Mouse (Mus musculus): Measurements from ENCODE around the gene Fubp1. TPM values are rescaled to one million over a fixed set of nuclear protein-coding genes. Genes with fewer than 3 reads are reported as not detected.

The Fubp1 gene
- polyA plus RNA-seq, 1 experiment from 2014 or later: 142 TPM

- 4% methylated on average over 25 of the region's 25 CpGs for WGBS
Observed at GRCm38 (mm10) chr3:152209177-152209966, 850 bp upstream of the Fubp1 start.

GRCm38 (mm10) chr3:152210728-152211391, 638 bp downstream of the Fubp1 start:
- Histone ChIP-seq H3K9me3 (replicated peaks) (no peaks in the 10 kb centered on the region), H3K27me3 (replicated peaks) (no peaks in the 10 kb centered on the region), H3K27ac (ENCODE audit: poor library complexity, severe bottlenecking) (peak overlapping the region; percentile 100), H3K36me3 (peaks cover 8% of the 10 kb centered on the region; the same call in 1 of the 2 replicates), H3K4me2 (peak overlapping the region; percentile 83), H3K9ac (peak overlapping the region; percentile 100), H3K4me3 (peak overlapping the region; percentile 97), H3K4me1 (replicated peaks) (peaks cover 20% of the 10 kb centered on the region)
- WGBS: under 1% methylated on average over 66 of the region's 68 CpGs
- peak; percentile 69 for ATAC-seq (ENCODE audit: insufficient number of reproducible peaks, low FRiP score)

More at GRCm38 (mm10) chr3:152209177-152209966, 850 bp upstream of the Fubp1 start:
- Histone ChIP-seq H3K9me3 (replicated peaks) (no peaks in the 10 kb centered on the region), H3K27ac (ENCODE audit: poor library complexity, severe bottlenecking) (peak overlapping the region; percentile 100), H3K9ac (peak overlapping the region; percentile 100), H3K4me3 (peak overlapping the region; percentile 97), H3K27me3 (replicated peaks) (no peaks in the 10 kb centered on the region), H3K4me1 (replicated peaks) (peaks cover 20% of the 10 kb centered on the region), H3K36me3 (peaks cover 3% of the 10 kb centered on the region; the same call in 1 of the 2 replicates), H3K4me2 (peak overlapping the region; percentile 76)
- ATAC-seq (ENCODE audit: insufficient number of reproducible peaks, low FRiP score): peak; percentile 22; the same call in 1 of the 2 replicates

GRCm38 (mm10) chr3:152211731-152212279, 1.6 kb downstream of the Fubp1 start:
- H3K4me1 ChIP-seq (replicated peaks): peaks cover 20% of the 10 kb centered on the region
- no peaks in the 10 kb centered on the region for H3K9me3 ChIP-seq (replicated peaks)
- H3K9ac ChIP-seq: peak overlapping the region; percentile 100
- ATAC-seq (ENCODE audit: insufficient number of reproducible peaks, low FRiP score): no peak
- 5% methylated on average over 7 of the region's 7 CpGs for WGBS
- H3K27ac ChIP-seq (ENCODE audit: poor library complexity, severe bottlenecking): peak overlapping the region; percentile 100
- H3K36me3 ChIP-seq: peaks cover 17% of the 10 kb centered on the region
- no peaks in the 10 kb centered on the region for H3K27me3 ChIP-seq (replicated peaks)
- peak overlapping the region; percentile 97 for H3K4me3 ChIP-seq
- H3K4me2 ChIP-seq: peak overlapping the region; percentile 83

GRCm38 (mm10) chr3:152213416-152213815, 3.2 kb downstream of the Fubp1 start:
- ATAC-seq (ENCODE audit: insufficient number of reproducible peaks, low FRiP score): no peak
- Histone ChIP-seq H3K4me2 (peak overlapping the region; percentile 55), H3K4me1 (replicated peaks) (peaks cover 19% of the 10 kb centered on the region), H3K27me3 (replicated peaks) (no peaks in the 10 kb centered on the region), H3K36me3 (peaks cover 31% of the 10 kb centered on the region), H3K4me3 (peak overlapping the region; percentile 22; the same call in 1 of the 2 replicates), H3K9me3 (replicated peaks) (no peaks in the 10 kb centered on the region), H3K9ac (no peak overlapping the region), H3K27ac (ENCODE audit: poor library complexity, severe bottlenecking) (no peak overlapping the region)
- 53% methylated on average over 3 of the region's 3 CpGs for WGBS

GRCm38 (mm10) chr3:152224918-152225317, 14.7 kb downstream of the Fubp1 start:
- Histone ChIP-seq H3K27ac (ENCODE audit: poor library complexity, severe bottlenecking) (no peak overlapping the region), H3K4me3 (no peak overlapping the region), H3K27me3 (replicated peaks) (no peaks in the 10 kb centered on the region), H3K9ac (no peak overlapping the region), H3K4me2 (no peak overlapping the region), H3K36me3 (peaks cover 79% of the 10 kb centered on the region), H3K4me1 (replicated peaks) (no peaks in the 10 kb centered on the region), H3K9me3 (replicated peaks) (no peaks in the 10 kb centered on the region)
- no peak for ATAC-seq (ENCODE audit: insufficient number of reproducible peaks, low FRiP score)

GRCm38 (mm10) chr3:152225906-152226305, 15.7 kb downstream of the Fubp1 start:
- H3K4me1 ChIP-seq (replicated peaks): no peaks in the 10 kb centered on the region
- H3K4me3 ChIP-seq: no peak overlapping the region
- H3K36me3 ChIP-seq: peaks cover 76% of the 10 kb centered on the region
- no peaks in the 10 kb centered on the region for H3K9me3 ChIP-seq (replicated peaks)
- no peak for ATAC-seq (ENCODE audit: insufficient number of reproducible peaks, low FRiP score)
- H3K9ac ChIP-seq: no peak overlapping the region
- no peak overlapping the region for H3K27ac ChIP-seq (ENCODE audit: poor library complexity, severe bottlenecking)
- WGBS: 92% methylated on average over 7 of the region's 7 CpGs
- H3K4me2 ChIP-seq: no peak overlapping the region
- H3K27me3 ChIP-seq (replicated peaks): no peaks in the 10 kb centered on the region

GRCm38 (mm10) chr3:152228843-152229242, 18.6 kb downstream of the Fubp1 start:
- no peaks in the 10 kb centered on the region for H3K9me3 ChIP-seq (replicated peaks)
- no peak overlapping the region for H3K27ac ChIP-seq (ENCODE audit: poor library complexity, severe bottlenecking)
- no peak overlapping the region for H3K9ac ChIP-seq
- H3K4me3 ChIP-seq: no peak overlapping the region
- no peaks in the 10 kb centered on the region; the same call in none of the 2 replicates for H3K4me1 ChIP-seq (replicated peaks)
- no peak for ATAC-seq (ENCODE audit: insufficient number of reproducible peaks, low FRiP score)
- no peak overlapping the region for H3K4me2 ChIP-seq
- 91% methylated on average over 7 of the region's 7 CpGs for WGBS
- peaks cover 65% of the 10 kb centered on the region for H3K36me3 ChIP-seq
- H3K27me3 ChIP-seq (replicated peaks): no peaks in the 10 kb centered on the region

- ATAC-seq (ENCODE audit: insufficient number of reproducible peaks, low FRiP score): no peak
- H3K9me3 ChIP-seq (replicated peaks): no peaks in the 10 kb centered on the region
- no peaks in the 10 kb centered on the region for H3K27me3 ChIP-seq (replicated peaks)
- H3K4me1 ChIP-seq (replicated peaks): no peaks in the 10 kb centered on the region; the same call in none of the 2 replicates
- H3K4me3 ChIP-seq: no peak overlapping the region
- H3K36me3 ChIP-seq: peaks cover 61% of the 10 kb centered on the region
- H3K4me2 ChIP-seq: no peak overlapping the region
- H3K9ac ChIP-seq: no peak overlapping the region
- 88% methylated on average over 5 of the region's 5 CpGs for WGBS
- no peak overlapping the region for H3K27ac ChIP-seq (ENCODE audit: poor library complexity, severe bottlenecking)
Observed at GRCm38 (mm10) chr3:152229271-152229670, 19.0 kb downstream of the Fubp1 start.

GRCm38 (mm10) chr3:152231333-152232100, 21.3 kb downstream of the Fubp1 start:
- Histone ChIP-seq H3K4me3 (no peak overlapping the region), H3K4me1 (replicated peaks) (no peaks in the 10 kb centered on the region; the same call in none of the 2 replicates), H3K9me3 (replicated peaks) (no peaks in the 10 kb centered on the region), H3K36me3 (peaks cover 47% of the 10 kb centered on the region), H3K4me2 (no peak overlapping the region), H3K27ac (ENCODE audit: poor library complexity, severe bottlenecking) (peak overlapping the region; percentile 27; the same call in 1 of the 2 replicates), H3K9ac (no peak overlapping the region), H3K27me3 (replicated peaks) (no peaks in the 10 kb centered on the region)
- 47% methylated on average over 6 of the region's 6 CpGs for WGBS
- ATAC-seq (ENCODE audit: insufficient number of reproducible peaks, low FRiP score): no peak

- WGBS: 88% methylated on average over 1 of the region's 1 CpGs
- ATAC-seq (ENCODE audit: insufficient number of reproducible peaks, low FRiP score): no peak
- H3K9me3 ChIP-seq (replicated peaks): no peaks in the 10 kb centered on the region
- no peak overlapping the region for H3K4me2 ChIP-seq
- no peak overlapping the region for H3K27ac ChIP-seq (ENCODE audit: poor library complexity, severe bottlenecking)
- no peak overlapping the region for H3K4me3 ChIP-seq
- no peaks in the 10 kb centered on the region; the same call in none of the 2 replicates for H3K4me1 ChIP-seq (replicated peaks)
- H3K27me3 ChIP-seq (replicated peaks): no peaks in the 10 kb centered on the region
- no peak overlapping the region for H3K9ac ChIP-seq
- H3K36me3 ChIP-seq: peaks cover 41% of the 10 kb centered on the region
Observed at GRCm38 (mm10) chr3:152235238-152235637, 25.0 kb downstream of the Fubp1 start.

All from heart, embryonic 12.5 days (tissue).